Mouse (Mus musculus) hindlimb bud, embryonic 11.5 days (tissue): ENCODE data around the gene Cox6b2.

Experiments used
- DNase-seq: peaks from one replicate; pipeline ENCODE4 v3.0.0-alpha.2; 2012; ENCODE audit warnings: low read depth, low spot score; ENCODE audit errors: extremely low spot score

The Cox6b2 gene

GRCm38 (mm10) chr7:4723508-4723907 is 29.4 kb downstream of the Cox6b2 start:
- DNase-seq: no peak

- DNase-seq: no peak
Measured at GRCm38 (mm10) chr7:4719276-4719675, 33.6 kb downstream of the Cox6b2 start.

GRCm38 (mm10) chr7:4716955-4717354 is 35.9 kb downstream of the Cox6b2 start:
- DNase-seq: no peak

DNA sequence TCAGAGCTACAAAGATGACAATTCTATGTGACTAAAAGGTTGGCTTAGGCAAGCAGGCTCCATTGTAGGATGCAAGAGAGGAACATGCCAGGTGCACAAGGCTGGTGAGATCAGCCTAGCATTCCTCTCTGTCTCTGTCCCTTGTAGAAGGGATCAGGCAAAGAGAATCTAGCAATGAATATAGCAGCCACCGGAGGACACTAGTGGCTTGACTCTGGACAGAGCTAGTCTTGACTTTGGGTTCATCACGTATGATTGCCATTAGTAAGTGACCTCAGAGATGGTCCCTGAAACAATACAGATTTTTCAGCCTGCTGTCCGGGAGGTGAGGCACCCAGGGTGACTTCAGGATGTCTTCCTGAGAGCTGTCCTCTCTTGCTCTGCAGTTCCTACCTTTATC is 40.3 kb downstream of the Cox6b2 start:
- no peak for DNase-seq

GRCm38 (mm10) chr7:4705098-4705497 is 47.8 kb downstream of the Cox6b2 start:
- no peak for DNase-seq

GRCm38 (mm10) chr7:4703195-4703594 is 49.7 kb downstream of the Cox6b2 start:
- DNase-seq: no peak

GRCm38 (mm10) chr7:4702334-4702733 is 50.6 kb downstream of the Cox6b2 start:
- no peak for DNase-seq
